Mouse (Mus musculus) heart, adult 8-10 months (tissue): ENCODE measurements around the gene Rtn4rl1. TPM values are rescaled to one million over a fixed set of nuclear protein-coding genes. Genes with fewer than 3 reads are reported as not detected.
"Not testable (repeated sequence)": the region's sequence is repeated elsewhere in the genome, so short reads cannot be mapped to it uniquely, and the experiment has no call there.

ENCODE experiments used
- DNase-seq: peaks from one replicate; pipeline ENCODE4 v3.0.0; 2022; ENCODE audit warnings: low spot score
- total RNA-seq, 4 experiments: library from RNA; stranded (reverse); gene quantifications; 2 replicates each; pipeline ENCODE4 v1.2.4; 2022

The Rtn4rl1 gene
- total RNA-seq, 4 experiments from 2014 or later: 5.2 to 7.9 (median 6.8) TPM

DNA sequence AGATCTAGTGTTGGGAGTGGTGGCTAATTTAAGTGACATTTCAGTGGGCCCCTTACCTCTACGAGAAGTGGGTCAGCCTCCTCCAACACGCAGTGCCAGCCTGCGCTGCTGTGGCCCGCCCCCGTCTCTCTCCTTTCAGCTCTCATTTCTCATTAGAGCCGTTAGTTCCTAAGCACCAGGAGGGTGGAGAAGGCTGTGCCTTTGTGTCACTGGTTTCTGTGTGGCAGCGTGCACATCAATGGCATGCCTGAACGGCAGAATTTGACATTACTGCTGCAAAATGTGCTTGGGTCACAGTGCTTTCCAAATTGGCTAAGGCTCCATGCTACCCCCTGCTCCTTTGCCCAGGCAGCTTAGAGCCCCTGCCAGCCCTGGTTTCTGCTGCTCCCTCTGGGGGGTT is 79.9 kb downstream of the Rtn4rl1 start:
- DNase-seq: no peak

DNA sequence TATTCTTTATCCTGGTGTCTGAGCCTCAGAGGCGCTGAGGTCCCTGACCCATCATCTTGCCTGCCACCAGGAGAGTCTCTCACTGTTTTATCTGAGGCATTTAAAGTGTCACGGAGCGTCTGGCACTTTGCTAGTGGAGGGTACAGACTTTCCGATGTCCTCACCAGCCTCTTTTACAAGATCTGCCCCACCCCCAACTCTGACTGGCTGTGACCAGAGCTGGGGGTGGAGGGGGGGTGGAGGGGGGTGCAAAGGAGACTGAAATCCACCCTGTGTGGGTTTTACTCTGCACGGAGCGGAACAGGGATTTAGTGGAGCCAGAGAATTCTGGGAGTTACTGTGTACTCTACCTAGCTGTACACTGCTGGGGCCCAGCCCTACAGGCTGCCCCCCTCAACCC is 81.5 kb downstream of the Rtn4rl1 start:
- no peak for DNase-seq

DNA sequence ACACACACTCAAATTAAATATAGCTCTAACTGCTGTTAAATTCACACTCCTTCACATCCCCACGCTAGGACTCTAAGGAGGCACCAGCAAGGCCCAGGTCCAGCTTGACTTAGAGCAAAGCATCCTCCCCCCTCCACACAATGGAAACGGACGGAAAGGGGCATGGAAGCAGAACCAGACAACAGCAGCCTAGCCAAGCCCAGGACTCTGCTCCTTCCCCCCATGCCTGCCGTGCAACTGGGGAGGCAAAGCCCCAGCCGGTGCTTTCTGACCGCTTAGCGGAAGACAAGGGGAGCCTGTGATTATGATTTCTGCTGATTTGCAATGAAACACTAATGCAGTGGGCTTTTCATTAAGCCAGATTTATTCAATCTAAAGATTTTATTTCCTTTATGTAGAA is 84.5 kb downstream of the Rtn4rl1 start:
- no peak for DNase-seq

DNA sequence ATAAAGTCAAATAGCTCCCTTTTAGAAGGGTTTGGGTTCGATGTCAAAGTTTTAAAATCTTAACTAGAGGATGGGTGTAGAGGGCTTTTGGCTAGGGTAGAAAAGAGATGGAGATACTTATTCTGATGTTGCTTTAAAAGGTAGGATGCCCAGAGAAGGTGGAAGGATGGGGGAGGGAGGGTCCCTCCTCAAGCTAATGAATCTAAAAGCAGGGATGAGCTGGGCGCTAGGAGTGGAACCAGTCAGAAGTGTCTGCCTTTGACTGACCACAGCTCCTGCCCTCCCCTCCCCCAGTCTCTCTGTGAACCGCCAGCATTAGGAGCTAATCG is 85.4 kb downstream of the Rtn4rl1 start:
- no peak for DNase-seq

DNA sequence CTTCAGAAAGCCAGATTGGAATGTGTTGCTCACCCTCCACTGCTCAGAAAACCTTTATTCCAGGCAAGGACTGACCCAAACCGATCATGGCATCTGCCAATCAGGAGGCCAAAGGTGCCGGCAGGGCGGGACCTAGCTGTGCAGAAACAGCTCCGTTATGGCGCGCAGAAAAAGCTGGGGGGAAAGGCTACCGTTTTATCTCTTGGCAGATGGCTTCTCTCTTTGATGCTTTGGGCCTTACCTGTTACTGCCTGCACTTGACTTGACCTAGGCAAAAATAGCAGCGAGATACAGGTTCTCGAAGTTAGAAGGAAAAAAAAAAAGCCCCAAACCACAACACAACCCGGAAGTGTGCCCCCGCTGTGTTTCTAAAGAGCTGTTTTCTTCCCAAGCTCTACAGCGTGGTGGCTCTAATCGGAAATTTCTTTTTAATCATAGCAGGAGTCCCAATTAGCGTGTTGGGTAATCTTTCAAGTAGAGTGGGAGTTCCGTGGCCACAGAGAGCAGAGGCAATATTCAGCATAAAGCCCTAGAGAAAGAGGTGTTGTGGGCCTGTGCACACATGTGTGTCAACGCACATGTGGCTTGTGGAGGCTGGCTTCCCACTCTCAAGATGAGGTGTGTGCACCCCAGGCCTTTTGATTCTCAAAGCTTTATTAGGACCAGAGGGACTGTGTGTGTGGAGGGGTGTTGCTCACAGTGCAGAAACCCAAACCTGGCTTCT is 85.9 kb downstream of the Rtn4rl1 start:
- DNase-seq: no peak

GRCm38 (mm10) chr11:75280066-75280410 is 86.5 kb downstream of the Rtn4rl1 start:
- DNase-seq: no peak

DNA sequence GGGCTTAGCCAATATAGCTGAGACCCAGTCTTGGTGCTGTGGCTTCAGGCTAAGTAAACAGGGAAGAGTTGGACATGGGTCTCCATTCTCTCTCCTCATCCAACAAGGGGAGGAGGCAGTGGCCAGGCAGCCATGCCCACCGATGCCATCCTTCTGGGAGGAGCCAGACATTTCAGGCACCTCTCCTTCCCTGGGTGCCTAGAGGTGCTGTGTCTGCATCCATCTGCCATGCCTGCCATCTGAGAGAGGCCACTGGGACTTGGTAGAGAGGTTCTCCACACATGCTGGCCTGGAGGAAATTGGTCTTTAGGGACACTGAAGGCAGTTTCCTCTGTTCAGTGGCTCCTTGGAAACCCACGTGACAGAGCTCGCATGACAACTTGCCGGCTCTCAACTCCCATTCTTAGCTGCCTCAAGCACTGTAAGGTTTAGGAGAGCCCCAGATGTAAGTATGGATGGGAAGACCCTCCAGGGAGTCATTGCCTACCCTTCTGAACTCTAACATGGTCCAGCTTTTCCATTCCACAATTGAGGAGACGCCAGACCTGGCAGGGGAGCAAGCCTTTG is 86.9 kb downstream of the Rtn4rl1 start:
- DNase-seq: no peak

DNA sequence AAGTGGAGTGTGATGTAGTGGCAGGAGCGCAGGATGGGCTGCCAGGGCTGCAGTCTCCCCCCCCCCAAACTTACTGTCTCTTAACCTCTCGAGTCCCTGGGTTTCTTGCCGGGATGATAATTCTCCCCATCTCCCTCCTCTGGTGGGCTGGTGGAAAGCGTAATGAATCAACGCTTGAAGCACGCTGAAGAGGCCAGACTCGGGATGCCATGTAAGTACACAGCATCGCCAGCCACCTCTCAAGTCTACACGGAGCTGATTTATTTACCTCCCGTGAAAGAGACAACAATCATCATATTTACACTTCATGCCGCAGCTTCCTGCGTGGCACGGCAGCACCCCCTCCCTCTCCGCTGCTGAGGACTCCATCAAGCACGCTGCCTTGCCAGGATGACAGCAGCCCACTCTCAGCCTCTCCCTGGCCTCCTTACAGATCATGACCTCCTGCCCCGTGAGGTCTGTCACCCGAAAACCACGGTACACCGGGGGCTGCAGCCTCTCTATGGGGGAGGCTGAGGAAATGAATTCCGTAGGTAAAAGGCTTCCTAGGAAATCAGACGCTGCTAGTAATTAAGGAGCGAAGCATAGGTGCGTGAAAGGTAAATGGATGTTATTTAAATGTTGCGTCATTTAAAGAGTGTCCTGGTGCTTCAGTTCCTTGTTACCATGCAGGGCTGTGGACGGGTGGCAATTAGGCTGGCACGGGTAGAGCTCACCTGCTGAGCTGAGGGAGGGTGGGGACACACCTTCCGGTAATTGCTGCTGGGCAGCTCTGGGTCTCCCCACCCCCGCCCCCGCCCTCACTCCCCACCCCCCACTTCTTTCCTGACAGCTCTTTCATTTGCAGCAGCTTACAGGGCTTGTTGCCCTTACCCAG is 88.0 kb downstream of the Rtn4rl1 start:
- DNase-seq: no peak

- DNase-seq: no peak
Observed at GRCm38 (mm10) chr11:75282496-75283120, 89.0 kb downstream of the Rtn4rl1 start.

DNA sequence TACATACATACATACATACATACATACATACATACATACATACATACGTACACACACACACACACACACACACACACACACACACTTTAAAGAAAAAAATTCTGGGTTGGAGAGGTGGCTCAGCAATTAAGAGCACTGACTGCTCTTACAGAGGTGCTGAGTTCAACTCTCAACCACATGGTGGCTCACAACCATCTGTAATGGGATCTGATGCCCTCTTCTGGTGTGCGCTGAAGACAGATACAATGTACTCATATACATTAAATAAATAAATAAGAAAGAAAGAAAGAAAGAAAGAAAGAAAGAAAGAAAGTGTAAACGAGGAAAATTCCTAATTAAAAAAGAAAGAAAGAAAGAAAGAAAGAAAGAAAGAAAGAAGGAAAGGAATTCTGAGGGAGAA is 90.2 kb downstream of the Rtn4rl1 start:
- DNase-seq: not testable (repeated sequence)

GRCm38 (mm10) chr11:75285893-75286467 is 92.4 kb downstream of the Rtn4rl1 start:
- no peak for DNase-seq

- DNase-seq: no peak
Observed at GRCm38 (mm10) chr11:75286868-75287267, 93.3 kb downstream of the Rtn4rl1 start.

DNA sequence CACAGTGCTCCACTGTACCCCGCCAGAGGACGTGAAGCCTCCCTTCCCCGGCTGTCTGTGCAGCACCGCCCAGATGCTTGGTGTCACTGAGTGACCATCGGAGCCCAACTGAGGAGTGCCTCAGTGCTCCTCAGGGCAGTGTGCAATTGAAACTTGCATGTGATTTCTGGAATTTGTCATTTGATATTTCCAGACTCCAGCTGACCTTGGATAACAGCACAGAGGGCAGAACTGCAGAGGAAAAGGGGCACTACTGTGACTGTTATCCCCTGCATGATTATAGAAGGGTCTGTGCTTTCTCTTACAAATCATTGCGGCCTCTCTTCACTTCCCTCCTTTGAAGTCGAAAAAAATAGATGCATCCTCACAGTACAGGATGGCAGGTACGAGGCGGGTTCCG is 94.4 kb downstream of the Rtn4rl1 start:
- DNase-seq: no peak

DNA sequence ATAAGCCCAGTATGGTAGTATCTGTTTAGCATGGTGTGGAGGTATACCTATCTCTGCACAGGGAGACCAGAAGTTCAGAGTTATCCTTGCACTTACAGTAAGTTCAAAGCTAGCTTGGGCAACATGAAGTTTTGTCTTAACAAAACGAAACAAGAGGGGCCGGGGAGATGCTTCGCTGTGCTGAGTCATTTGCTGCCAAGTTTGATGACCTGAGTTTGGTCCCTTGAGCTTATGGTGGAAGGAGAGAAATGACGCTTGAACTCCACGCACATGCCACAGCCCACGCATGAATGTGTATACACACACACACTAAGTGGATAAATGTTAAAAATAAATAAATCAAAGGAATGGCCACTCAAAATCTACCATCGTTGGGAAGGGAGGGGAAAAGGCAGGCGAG is 94.9 kb downstream of the Rtn4rl1 start:
- DNase-seq: no peak

DNA sequence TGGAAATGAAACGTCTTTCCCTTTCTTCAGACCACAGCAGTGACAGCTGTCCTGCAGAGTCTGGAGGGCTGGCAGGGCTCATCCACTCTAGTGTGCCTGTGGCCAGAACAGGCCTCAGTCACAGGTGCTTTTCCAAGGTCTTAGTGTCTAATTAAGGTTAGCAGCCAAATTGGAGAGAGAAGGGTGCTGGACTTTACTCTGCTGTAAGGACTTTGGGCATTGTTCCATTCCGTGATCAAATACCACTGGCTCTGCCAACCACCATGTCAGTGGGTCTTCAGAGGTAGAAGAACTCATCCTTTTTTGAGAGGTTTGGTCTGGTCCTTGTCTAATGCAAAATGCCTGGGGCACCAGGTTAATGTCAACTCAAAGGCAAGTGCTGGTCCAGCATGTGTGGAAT is 95.5 kb downstream of the Rtn4rl1 start:
- no peak for DNase-seq

DNA sequence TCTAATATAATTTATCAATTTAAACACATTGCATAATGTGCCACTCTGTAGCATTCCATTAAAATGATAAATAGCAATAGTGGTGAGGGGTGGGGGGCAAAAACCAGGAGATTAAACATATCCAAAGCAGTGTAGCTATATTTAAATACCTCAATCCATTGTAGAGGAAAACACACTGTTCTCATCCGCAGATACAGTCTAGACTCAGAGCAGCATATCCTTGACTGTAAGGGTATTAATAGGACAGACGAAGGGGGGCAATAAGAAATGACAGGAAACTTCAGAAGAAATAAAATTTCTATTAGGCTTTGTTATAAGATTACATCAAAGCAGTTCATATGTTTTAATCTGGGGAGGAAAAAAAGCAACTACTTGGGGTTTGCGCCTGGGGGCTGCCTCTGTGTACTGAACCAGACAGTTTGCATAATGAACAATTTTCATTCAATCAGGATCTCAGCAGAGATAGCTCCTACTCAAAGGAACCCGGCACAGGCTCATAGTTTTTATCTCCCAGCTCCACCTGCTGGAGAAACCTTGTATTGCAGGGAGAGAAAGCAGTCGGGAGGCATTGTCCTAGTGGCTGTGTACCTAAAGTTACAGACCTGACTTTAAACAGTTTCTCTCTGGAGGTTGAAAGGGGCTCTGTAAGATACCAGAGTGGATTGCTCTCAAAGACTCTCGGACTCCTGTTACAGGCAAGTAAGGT is 97.1 kb downstream of the Rtn4rl1 start:
- DNase-seq: peak; percentile 92

DNA sequence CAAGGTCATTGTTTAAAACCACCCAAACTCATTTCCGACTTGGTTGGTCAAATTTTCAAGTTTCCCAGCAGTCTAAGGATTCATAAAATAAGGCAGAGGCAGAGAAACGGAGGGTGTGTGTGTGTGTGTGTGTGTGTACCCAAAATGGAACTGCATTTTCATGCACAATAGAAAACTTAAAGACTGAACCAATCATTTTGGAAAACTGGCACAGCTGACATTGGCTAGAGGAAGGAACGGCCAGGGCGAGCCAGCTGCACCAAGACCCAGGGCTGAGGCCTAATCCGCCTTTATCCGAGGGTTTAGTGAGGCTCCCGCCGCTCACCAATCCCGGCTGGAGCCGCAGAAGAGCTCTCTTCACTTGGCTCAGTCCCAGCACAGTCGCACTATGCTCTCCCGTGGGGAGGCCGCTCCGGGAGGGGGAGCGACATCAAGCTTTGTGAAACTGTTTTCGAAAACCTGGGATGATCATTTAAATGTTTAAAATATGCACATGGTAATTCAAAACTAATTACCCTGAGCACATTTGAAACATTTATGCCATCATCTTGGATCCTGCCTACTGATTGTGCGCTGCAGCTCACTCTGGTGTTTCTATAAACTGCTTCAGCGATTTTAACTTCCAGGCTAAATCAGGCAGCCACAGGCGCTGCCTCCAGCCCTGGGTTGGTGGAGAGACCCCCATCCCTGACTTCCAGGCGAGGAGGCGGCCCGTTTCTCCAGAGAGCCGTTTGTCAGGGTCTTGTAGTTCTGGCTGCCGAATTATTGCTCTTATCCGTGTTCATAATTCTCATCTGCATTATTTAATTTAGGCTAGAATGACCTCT is 98.0 kb downstream of the Rtn4rl1 start:
- no peak for DNase-seq

GRCm38 (mm10) chr11:75292281-75292680 is 98.7 kb downstream of the Rtn4rl1 start:
- no peak for DNase-seq

- no peak for DNase-seq
Observed at GRCm38 (mm10) chr11:75293852-75294361, 100.3 kb downstream of the Rtn4rl1 start.

GRCm38 (mm10) chr11:75294862-75295261 is 101.3 kb downstream of the Rtn4rl1 start:
- DNase-seq: no peak
